Mouse (Mus musculus) E14TG2a.4 (cell line): ENCODE measurements at regions not wholly inside any gene's neighbourhood (a gene's known extent, or its start where the extent isn't known, plus 50 kb on each side); places are given as distances from the start of the nearest gene placed in this dataset.

Experiments used
- CTCF ChIP-seq: conservative IDR thresholded peaks from 2 replicates; pipeline ENCODE4 v1.5.1; 2014; ENCODE audit warnings: low read length
- POU5F1 ChIP-seq: IDR thresholded peaks from 2 replicates; pipeline ENCODE4 v1.6.1; 2014; ENCODE audit warnings: low read length, borderline replicate concordance

DNA sequence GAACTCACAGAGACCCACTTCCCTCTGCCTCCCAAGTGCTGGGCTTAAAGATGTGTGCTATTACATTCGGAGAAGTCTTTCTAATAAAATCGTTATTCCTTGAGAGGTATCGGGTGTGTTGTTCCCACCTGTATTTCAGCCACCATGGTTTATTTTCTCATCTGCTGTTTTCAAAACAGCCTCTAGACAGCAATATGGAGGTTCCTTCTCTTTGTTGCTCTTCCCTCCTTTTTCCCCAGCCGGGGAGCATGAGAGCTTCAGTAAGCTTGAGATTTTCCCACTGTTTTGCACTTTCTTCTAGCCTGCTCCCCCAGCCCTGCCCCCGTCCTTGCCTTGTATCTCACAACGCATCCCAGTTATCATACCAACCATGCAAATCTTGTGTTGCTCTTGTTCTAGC, 109.5 kb downstream of the Ppp4r2 start:
- TF ChIP-seq POU5F1 (no peak), CTCF (no peak)
